Mouse (Mus musculus): ENCODE data around the gene Vgll4. TPM values are rescaled to one million over a fixed set of nuclear protein-coding genes. Genes with fewer than 3 reads are reported as not detected.

Gene Vgll4
- polyA plus RNA-seq, 1 experiment from 2014 or later = 75.1 TPM

Other genes with a start within 250 kb of the Vgll4 start
- gene Tamm41, start 67.9 kb upstream of the Vgll4 start, polyA plus RNA-seq (2015; fragmentation: Nextera tagmentation; extraction: Ambion mirVana) = 43.0 and 49.1 TPM in 2 replicates
- 2.2 and 2.6 TPM in 2 replicates for gene Syn2, start 164.9 kb upstream of the Vgll4 start, polyA plus RNA-seq (2015; fragmentation: Nextera tagmentation; extraction: Ambion mirVana)

Data from stomach, embryonic 16.5 days (tissue).